Mouse (Mus musculus) urinary bladder, postnatal 4 days (tissue): ENCODE data around the gene Gm10382.
"Not testable (repeated sequence)": the region's sequence is repeated elsewhere in the genome, so short reads cannot be mapped to it uniquely, and the experiment has no call there.

Source experiments
- DNase-seq, 2 experiments: peaks; one replicate each; pipeline ENCODE4 v3.0.0; 2021 to 2022; ENCODE audit warnings: low spot score in 2 of 2

The Gm10382 gene

GRCm38 (mm10) chr5:125393622-125394603, 4.8 kb downstream of the Gm10382 start:
- peak; percentile 73 to 82 for DNase-seq

DNA sequence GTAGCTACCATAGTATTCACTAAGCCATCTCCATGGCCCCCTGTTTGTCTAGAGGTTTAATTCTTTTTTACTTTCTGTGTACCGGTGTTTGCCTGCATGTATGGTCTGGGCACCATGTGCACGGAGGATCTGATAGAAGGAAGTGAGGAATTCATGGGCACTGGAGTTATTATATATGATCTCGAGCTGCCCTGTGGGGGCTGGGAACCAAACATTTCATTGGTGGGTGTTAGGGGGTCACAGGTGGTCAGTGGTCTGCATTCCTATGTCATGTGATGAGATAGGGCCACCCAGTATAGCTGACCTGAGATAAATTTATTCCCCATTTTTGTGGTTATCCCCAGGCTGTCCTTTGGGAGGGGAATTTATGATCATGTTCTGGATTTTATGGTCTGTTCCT, 5.9 kb downstream of the Gm10382 start:
- no peak for DNase-seq

GRCm38 (mm10) chr5:125400903-125401302, 11.8 kb downstream of the Gm10382 start:
- DNase-seq: no peak

DNA sequence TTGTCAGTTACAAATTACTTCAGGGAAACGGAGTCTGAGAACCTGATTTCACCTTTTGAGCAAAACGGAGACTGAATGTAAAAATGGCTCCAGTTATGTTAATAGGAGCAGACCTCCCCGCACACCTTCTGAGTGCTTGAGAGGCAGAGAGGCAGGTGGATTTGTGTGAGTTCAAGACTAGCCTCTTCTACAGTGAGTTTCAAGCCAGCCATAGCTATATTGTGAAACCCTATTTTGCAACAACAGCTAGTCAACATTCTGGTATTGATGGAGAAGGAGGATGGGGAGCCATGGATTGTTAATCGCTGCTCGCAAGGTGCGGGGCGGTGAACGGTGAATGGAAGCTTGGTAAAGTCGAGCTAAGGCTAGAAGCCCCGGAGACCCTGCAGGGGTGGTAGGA, 13.4 kb downstream of the Gm10382 start:
- DNase-seq: no peak

GRCm38 (mm10) chr5:125402991-125403390, 13.9 kb downstream of the Gm10382 start:
- no peak for DNase-seq

- no peak for DNase-seq
Measured at GRCm38 (mm10) chr5:125403481-125404465, 14.7 kb downstream of the Gm10382 start.

- DNase-seq: no peak
Measured at GRCm38 (mm10) chr5:125404536-125404902, 15.4 kb downstream of the Gm10382 start.

DNA sequence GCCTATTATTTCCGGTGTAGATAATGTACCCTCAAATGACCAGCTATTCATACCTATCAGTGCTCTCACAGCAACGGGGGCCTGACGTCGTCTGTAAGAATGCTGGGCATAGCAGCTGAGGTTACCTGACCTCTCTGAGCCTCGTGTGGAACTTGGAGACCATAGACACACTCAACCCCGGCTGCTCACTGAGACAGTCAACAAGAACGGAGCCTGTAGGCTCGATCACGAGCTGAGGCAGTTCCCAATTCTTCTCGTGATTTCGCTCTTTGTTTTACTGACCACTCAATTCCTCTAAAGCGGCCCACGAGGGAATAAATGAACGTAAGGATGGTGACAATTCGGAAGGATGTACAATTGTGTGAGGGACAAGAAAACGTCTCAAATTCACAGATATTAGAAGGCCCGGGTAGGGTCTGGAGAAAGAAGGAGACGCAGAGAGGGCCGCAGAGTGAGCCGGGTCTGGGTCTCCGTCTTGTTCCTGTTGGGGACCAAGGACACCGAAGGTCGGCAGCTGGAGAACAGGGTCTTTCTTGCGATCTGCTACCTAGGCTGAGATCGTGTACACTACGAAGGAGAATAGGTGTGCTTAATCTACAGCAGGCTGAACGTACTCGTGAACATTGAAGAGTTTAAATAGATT, 15.9 kb downstream of the Gm10382 start:
- DNase-seq: peak in 1 of 2 experiments; percentile 37

- DNase-seq: peak; percentile 77 to 88
Measured at GRCm38 (mm10) chr5:125405546-125406248, 16.6 kb downstream of the Gm10382 start.

GRCm38 (mm10) chr5:125406322-125407016, 17.3 kb downstream of the Gm10382 start:
- DNase-seq: peak in 1 of 2 experiments; percentile 69

DNA sequence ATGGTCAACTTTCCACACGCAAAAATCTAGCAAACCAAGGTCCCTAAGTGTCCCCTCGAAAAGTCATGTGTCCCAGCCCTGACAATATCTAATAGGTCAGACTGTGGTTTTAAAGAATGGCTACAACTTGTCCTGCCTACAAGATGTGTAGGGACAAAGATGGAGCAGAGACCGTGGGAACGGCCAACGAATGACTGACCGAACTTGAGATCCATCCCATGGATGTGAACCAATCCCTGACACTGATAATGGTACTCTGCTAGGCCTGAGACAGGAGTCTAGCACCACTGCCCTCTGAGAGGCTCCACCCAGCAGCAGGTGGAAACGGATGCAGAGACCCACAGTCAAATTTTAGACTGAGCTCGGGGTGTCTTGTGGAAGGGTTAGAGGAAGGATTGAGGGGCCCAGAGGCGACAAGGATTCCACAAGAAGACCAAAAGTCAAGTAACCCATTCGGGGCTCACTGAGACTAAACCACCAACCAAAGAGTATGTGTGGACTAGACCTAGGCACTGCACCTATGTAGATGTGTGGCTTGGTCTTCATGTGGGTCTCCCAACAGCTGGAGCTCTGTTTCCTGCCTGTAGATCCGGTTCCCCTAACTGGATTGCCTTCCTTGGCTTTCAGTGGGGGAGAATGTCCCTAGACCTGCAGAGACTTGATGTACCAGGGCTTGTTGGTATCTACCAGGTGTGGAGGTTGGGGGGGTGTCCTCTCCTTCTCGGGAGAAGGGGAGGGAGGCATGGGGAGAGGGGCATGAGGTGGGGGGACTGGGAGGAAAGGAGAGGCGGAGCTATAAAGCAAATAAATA, 18.1 kb downstream of the Gm10382 start:
- DNase-seq: no peak

DNA sequence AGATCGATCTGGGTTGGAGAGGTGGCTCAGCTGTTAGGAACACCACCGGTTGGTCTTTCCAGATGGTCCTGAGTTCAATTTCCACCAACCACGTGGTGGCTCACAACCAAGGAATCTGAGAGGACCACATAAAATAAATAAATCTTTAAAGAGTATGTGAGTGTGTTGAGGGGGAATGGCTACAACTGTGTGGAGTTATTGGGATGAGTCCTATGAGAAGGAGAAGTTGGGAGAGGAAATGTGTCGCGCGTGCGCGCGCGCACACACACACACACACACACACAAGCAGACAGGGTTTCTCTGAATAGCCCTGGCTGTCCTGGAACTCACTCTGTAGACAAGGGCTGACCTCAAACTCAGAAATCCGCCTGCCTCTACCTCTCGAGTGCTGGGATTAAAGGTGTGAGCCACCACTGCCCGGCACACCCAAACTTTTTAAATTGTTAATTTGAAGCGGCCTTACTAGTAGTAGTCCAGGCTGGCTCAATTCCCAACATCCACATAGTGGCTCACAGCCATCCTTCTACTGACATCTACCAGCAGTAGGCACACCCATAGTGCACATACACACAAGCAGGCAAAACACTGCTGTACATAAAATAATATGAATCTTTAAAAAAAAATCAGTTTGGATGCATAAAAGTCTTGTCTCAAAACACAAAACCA, 18.9 kb downstream of the Gm10382 start:
- DNase-seq: no peak

- peak; percentile 70 to 77 for DNase-seq
Measured at GRCm38 (mm10) chr5:125408842-125409241, 19.7 kb downstream of the Gm10382 start.

- DNase-seq: no peak
Measured at GRCm38 (mm10) chr5:125409348-125410090, 20.4 kb downstream of the Gm10382 start.

DNA sequence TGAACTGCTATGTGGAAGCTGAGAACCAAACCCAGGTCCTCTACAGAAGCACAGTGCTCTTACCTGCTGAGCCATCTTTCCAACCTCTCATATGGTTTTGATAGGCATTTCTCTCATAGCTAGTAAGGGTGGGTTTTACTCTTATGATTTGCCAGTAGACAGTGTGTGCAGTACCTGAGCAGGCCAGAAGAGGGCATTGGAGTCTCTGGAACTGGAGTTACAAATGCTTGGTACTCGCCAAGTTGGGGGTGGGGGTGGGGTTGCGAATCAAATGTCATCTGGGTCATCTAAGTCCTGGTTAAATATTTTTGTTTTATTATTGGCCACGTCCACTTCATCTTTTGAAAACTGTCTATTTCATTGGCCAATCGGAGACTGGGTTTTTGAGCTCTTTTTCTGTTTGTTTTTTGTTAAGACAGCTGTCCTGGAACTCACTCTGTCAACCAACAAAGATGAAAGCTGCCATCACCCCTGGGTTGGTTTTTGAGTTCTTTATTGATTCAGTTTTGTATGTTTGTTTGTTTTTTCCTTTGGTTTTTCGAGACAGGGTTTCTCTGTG, 22.9 kb downstream of the Gm10382 start:
- no peak for DNase-seq

DNA sequence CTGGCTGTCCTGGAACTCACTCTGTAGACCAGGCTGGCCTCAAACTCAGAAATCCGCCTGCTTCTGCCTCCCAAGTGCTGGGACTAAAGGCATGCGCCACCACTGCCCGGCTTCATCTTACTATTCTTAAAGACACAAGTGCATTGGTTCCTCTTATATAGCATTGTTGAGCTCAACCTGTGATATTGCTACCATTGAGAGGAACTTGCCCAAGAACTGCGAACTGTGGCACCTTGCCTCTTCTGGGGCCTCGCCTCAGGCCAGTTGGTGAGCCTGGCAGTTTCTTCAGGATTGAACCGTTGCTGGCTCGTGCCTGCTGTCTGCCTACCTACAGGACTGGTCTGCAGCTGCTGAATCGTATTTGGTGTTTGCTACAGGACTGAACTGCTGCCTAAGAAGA, 23.4 kb downstream of the Gm10382 start:
- DNase-seq: not testable (repeated sequence)

- DNase-seq: no peak
Measured at GRCm38 (mm10) chr5:125413763-125414162, 24.6 kb downstream of the Gm10382 start.

DNA sequence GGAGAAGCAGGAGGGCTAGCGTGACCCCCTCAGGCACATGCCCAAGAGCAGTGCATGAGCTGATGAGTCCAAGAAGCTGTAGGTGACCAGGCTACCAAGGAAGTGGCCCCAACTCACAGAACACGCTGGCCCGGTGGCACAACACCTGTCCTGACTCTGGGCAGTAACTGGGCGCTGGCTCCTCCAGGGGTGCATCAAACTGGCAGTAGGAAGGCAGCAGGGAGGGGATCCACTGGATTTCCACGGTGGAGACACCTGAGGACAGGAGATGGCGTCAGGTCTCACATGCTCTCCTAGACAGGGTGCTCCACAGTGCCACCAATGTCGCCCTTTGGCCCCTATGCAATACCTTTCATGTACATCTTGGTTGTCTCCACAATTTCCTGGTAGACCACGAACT, 27.1 kb downstream of the Gm10382 start:
- no peak for DNase-seq
